Mouse (Mus musculus): Measurements from ENCODE around the gene Etl4. TPM values are rescaled to one million over a fixed set of nuclear protein-coding genes. Genes with fewer than 3 reads are reported as not detected.

Etl4 gene
- 10 to 100 TPM in 9 of 26 experiments, 1 to 10 TPM in 15, under 1 TPM in 2; 0.46 to 27.5 (median 6.1) TPM for total RNA-seq (2018; cell fraction: chromatin; rRNA removed)
- 1 to 10 TPM in 23 of 26 experiments, under 1 TPM in 3; 0.84 to 8.5 (median 2.7) TPM for total RNA-seq (2018; cell fraction: cytosol; rRNA removed)
- 10 to 100 TPM in 8 of 26 experiments, 1 to 10 TPM in 17, under 1 TPM in 1; 0.59 to 19.5 (median 3.7) TPM for total RNA-seq (2018; cell fraction: nucleus; rRNA removed)
- polyA plus RNA-seq (2018) = 3.5 to 5.9 TPM (median 3.9 TPM) in 3 replicates

GRCm38 (mm10) chr2:19909171-19909899 is at the start of gene Etl4:
Etl4 (plus strand) TSS chr2:19909780.
- WGBS (ENCODE audit: missing documents) = 2% methylated on average over 30 of the region's 37 CpGs
- Histone ChIP-seq H3K79me2 (ENCODE audit: inconsistent target) (no peaks in the 10 kb centered on the region), H3K27ac (no peak within 1 kb of the TSS), H3K4me3 (ENCODE audit: inconsistent target) (no peak within 1 kb of the TSS), H3K36me3 (ENCODE audit: inconsistent target) (no peaks in the 10 kb centered on the region)

- Histone ChIP-seq H3K4me3 (ENCODE audit: inconsistent target) (no peak overlapping the region), H3K36me3 (ENCODE audit: inconsistent target) (no peaks in the 10 kb centered on the region), H3K79me2 (ENCODE audit: inconsistent target) (no peaks in the 10 kb centered on the region), H3K27ac (no peak overlapping the region)
Measured at GRCm38 (mm10) chr2:19869167-19869566, 40.4 kb upstream of the Etl4 start.

GRCm38 (mm10) chr2:19871881-19872280 is 37.7 kb upstream of the Etl4 start:
- Histone ChIP-seq H3K4me3 (ENCODE audit: inconsistent target) (no peak overlapping the region), H3K27ac (no peak overlapping the region), H3K79me2 (ENCODE audit: inconsistent target) (no peaks in the 10 kb centered on the region), H3K36me3 (ENCODE audit: inconsistent target) (no peaks in the 10 kb centered on the region)
- 93% methylated on average over 1 of the region's 1 CpGs for WGBS (ENCODE audit: missing documents)

- H3K36me3 ChIP-seq (ENCODE audit: inconsistent target) = no peaks in the 10 kb centered on the region
- WGBS (ENCODE audit: missing documents) = 44% methylated on average over 4 of the region's 4 CpGs
- no peaks in the 10 kb centered on the region for H3K79me2 ChIP-seq (ENCODE audit: inconsistent target)
- no peak overlapping the region for H3K4me3 ChIP-seq (ENCODE audit: inconsistent target)
- H3K27ac ChIP-seq = no peak overlapping the region
Measured at GRCm38 (mm10) chr2:19890875-19891274, 18.7 kb upstream of the Etl4 start.

GRCm38 (mm10) chr2:19909900-19910780 is 560 bp downstream of the Etl4 start:
- H3K79me2 ChIP-seq (ENCODE audit: inconsistent target) = no peaks in the 10 kb centered on the region
- H3K36me3 ChIP-seq (ENCODE audit: inconsistent target) = no peaks in the 10 kb centered on the region
- H3K4me3 ChIP-seq (ENCODE audit: inconsistent target) = no peak overlapping the region
- WGBS (ENCODE audit: missing documents) = 5% methylated on average over 29 of the region's 31 CpGs
- H3K27ac ChIP-seq = no peak overlapping the region

GRCm38 (mm10) chr2:19910781-19911175 is 1.2 kb downstream of the Etl4 start:
- Histone ChIP-seq H3K4me3 (ENCODE audit: inconsistent target) (no peak overlapping the region), H3K79me2 (ENCODE audit: inconsistent target) (no peaks in the 10 kb centered on the region), H3K36me3 (ENCODE audit: inconsistent target) (no peaks in the 10 kb centered on the region), H3K27ac (no peak overlapping the region)
- 10% methylated on average over 8 of the region's 8 CpGs for WGBS (ENCODE audit: missing documents)

GRCm38 (mm10) chr2:19919190-19919589 is 9.6 kb downstream of the Etl4 start:
- Histone ChIP-seq H3K79me2 (ENCODE audit: inconsistent target) (no peaks in the 10 kb centered on the region), H3K4me3 (ENCODE audit: inconsistent target) (no peak overlapping the region), H3K36me3 (ENCODE audit: inconsistent target) (no peaks in the 10 kb centered on the region), H3K27ac (no peak overlapping the region)
- WGBS (ENCODE audit: missing documents) = 32% methylated on average over 6 of the region's 6 CpGs

- no peaks in the 10 kb centered on the region for H3K79me2 ChIP-seq (ENCODE audit: inconsistent target)
- H3K36me3 ChIP-seq (ENCODE audit: inconsistent target) = no peaks in the 10 kb centered on the region
- no peak overlapping the region for H3K4me3 ChIP-seq (ENCODE audit: inconsistent target)
- H3K27ac ChIP-seq = no peak overlapping the region
- WGBS (ENCODE audit: missing documents) = 100% methylated on average over 1 of the region's 1 CpGs
Measured at GRCm38 (mm10) chr2:19930009-19930408, 20.4 kb downstream of the Etl4 start.

GRCm38 (mm10) chr2:19933836-19934235 is 24.3 kb downstream of the Etl4 start:
- Histone ChIP-seq H3K79me2 (ENCODE audit: inconsistent target) (no peaks in the 10 kb centered on the region), H3K36me3 (ENCODE audit: inconsistent target) (no peaks in the 10 kb centered on the region), H3K4me3 (ENCODE audit: inconsistent target) (no peak overlapping the region), H3K27ac (no peak overlapping the region)
- WGBS (ENCODE audit: missing documents) = 75% methylated on average over 1 of the region's 1 CpGs

GRCm38 (mm10) chr2:19945205-19945604 is 35.6 kb downstream of the Etl4 start:
- 90% methylated on average over 6 of the region's 6 CpGs for WGBS (ENCODE audit: missing documents)
- no peak overlapping the region for H3K27ac ChIP-seq
- H3K36me3 ChIP-seq (ENCODE audit: inconsistent target) = no peaks in the 10 kb centered on the region
- no peak overlapping the region for H3K4me3 ChIP-seq (ENCODE audit: inconsistent target)
- H3K79me2 ChIP-seq (ENCODE audit: inconsistent target) = no peaks in the 10 kb centered on the region

- H3K27ac ChIP-seq = no peak overlapping the region
- WGBS (ENCODE audit: missing documents) = 64% methylated on average over 2 of the region's 2 CpGs
Measured at GRCm38 (mm10) chr2:19953028-19953427, 43.4 kb downstream of the Etl4 start.

GRCm38 (mm10) chr2:19966445-19966844 is 56.9 kb downstream of the Etl4 start:
- Histone ChIP-seq H3K79me2 (ENCODE audit: inconsistent target) (no peaks in the 10 kb centered on the region), H3K4me3 (ENCODE audit: inconsistent target) (no peak overlapping the region), H3K36me3 (ENCODE audit: inconsistent target) (no peaks in the 10 kb centered on the region), H3K27ac (no peak overlapping the region)
- 65% methylated on average over 7 of the region's 7 CpGs for WGBS (ENCODE audit: missing documents)

More at GRCm38 (mm10) chr2:19953028-19953427, 43.4 kb downstream of the Etl4 start:
- Histone ChIP-seq H3K36me3 (ENCODE audit: inconsistent target) (no peaks in the 10 kb centered on the region), H3K4me3 (ENCODE audit: inconsistent target) (no peak overlapping the region), H3K79me2 (ENCODE audit: inconsistent target) (no peaks in the 10 kb centered on the region)

GRCm38 (mm10) chr2:20037671-20038070 is 128.1 kb downstream of the Etl4 start:
- Histone ChIP-seq H3K36me3 (ENCODE audit: inconsistent target) (no peaks in the 10 kb centered on the region), H3K4me3 (ENCODE audit: inconsistent target) (no peak overlapping the region), H3K27ac (no peak overlapping the region), H3K79me2 (ENCODE audit: inconsistent target) (no peaks in the 10 kb centered on the region)
- WGBS (ENCODE audit: missing documents) = 78% methylated on average over 4 of the region's 4 CpGs

GRCm38 (mm10) chr2:20072377-20072776 is 162.8 kb downstream of the Etl4 start:
- no peaks in the 10 kb centered on the region for H3K79me2 ChIP-seq (ENCODE audit: inconsistent target)
- no peak overlapping the region for H3K27ac ChIP-seq
- 23% methylated on average over 9 of the region's 9 CpGs for WGBS (ENCODE audit: missing documents)
- no peaks in the 10 kb centered on the region for H3K36me3 ChIP-seq (ENCODE audit: inconsistent target)
- H3K4me3 ChIP-seq (ENCODE audit: inconsistent target) = no peak overlapping the region
